Mouse (Mus musculus) forebrain, embryonic 16.5 days (tissue): ENCODE data around the gene Fut11. TPM values are rescaled to one million over a fixed set of nuclear protein-coding genes. Genes with fewer than 3 reads are reported as not detected.

Experiments
- ATAC-seq: fragments of 200-750 bp; cut with Nextera tagmentation; 2 replicates; pipeline ENCODE4 v1.8.0; 2017; ENCODE audit warnings: mild to moderate bottlenecking, moderate library complexity
- H3K27ac ChIP-seq: fragments of 300-500 bp; sonication (generic); 2 replicates; pipeline ENCODE4 v1.5.1; 2014; ENCODE audit warnings: low read length, control low read depth
- H3K27me3 ChIP-seq: fragments of 300-500 bp; sonication (generic); replicated peaks from 2 replicates; pipeline ENCODE4 v1.6.1; 2014; ENCODE audit warnings: low read length; ENCODE audit not compliant: control insufficient read depth, insufficient read depth
- H3K36me3 ChIP-seq: fragments of 300-500 bp; sonication (generic); 2 replicates; pipeline ENCODE4 v1.6.1; 2014; ENCODE audit not compliant: control insufficient read depth, insufficient read depth
- H3K4me1 ChIP-seq: fragments of 300-500 bp; sonication (generic); replicated peaks from 2 replicates; pipeline ENCODE4 v1.6.1; 2014; ENCODE audit warnings: low read length; ENCODE audit not compliant: control insufficient read depth, insufficient read depth
- H3K4me2 ChIP-seq: fragments of 300-500 bp; sonication (generic); 2 replicates; pipeline ENCODE4 v1.6.1; 2014; ENCODE audit warnings: mild to moderate bottlenecking, low read length, control low read depth
- H3K4me3 ChIP-seq: fragments of 300-500 bp; sonication (generic); replicated peaks from 2 replicates; pipeline ENCODE4 v1.5.1; 2014; ENCODE audit warnings: mild to moderate bottlenecking, low read length, control low read depth
- H3K9ac ChIP-seq: fragments of 300-500 bp; sonication (generic); replicated peaks from 2 replicates; pipeline ENCODE4 v1.6.1; 2014; ENCODE audit warnings: low read depth, low read length, control low read depth
- H3K9me3 ChIP-seq: fragments of 300-500 bp; sonication (generic); 2 replicates; pipeline ENCODE4 v1.6.1; 2016; ENCODE audit warnings: low read length; ENCODE audit not compliant: control insufficient read depth
- WGBS: fragments of 180-500 bp; shearing (Covaris S2); extraction: QIAGEN DNeasy Blood & Tissue Kit; methylation state at CpG from one replicate; pipeline ENCODE4 v1.1.7; 2014; 5-methylcytosine and 5-hydroxymethylcytosine counted together
- polyA plus RNA-seq: library from polyadenylated mRNA; unstranded; fragments of >200 nt; fragmentation: Nextera tagmentation; extraction: Ambion mirVana; gene quantifications from 2 replicates; pipeline ENCODE4 v1.2.1, GENCODE M21; 2015

The Fut11 gene
- polyA plus RNA-seq, 1 experiment from 2014 or later: 23.3 TPM

DNA sequence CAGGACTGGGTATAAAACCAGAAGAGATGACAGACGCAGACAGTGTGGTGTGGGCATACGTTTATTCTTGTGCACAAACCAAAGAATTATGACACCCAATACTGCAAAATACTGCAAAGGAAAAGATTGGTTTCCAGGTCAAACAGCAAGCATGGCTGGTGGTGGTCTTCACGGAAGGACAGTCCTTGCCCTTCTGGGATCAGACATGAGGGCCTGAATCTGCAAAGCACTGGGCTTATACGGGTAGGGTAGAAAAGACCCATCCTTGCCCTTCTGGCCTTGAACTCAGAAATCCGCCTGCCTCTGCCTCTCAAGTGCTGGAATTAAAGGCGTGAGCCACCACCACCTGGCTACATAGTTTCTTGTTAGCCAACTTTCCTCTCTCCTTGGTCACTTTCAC is 35.9 kb upstream of the Fut11 start:
- WGBS: 92% methylated on average over 6 of the region's 6 CpGs
- no peak overlapping the region for H3K9ac ChIP-seq

DNA sequence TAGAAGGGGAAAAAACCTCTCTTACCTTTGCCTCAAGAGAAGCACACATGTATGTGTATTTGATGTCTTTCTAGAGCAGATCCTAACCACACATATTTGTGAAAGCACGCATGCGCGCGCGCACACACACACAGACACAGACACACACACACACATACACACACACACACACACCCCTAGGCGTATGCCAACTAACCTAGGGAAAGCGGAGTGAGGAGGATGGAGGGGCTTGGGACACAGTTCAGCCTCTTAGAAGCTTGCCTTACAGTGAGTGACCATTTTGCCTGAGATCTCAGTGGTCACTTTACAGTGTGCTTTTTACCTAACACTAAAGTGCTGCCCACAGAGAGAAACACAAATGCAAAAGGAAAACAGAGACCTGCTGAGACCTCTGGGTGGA is 35.1 kb upstream of the Fut11 start:
- Histone ChIP-seq H3K27me3 (no peaks in the 10 kb centered on the region), H3K9ac (no peak overlapping the region), H3K4me1 (peaks cover 10% of the 10 kb centered on the region), H3K27ac (no peak overlapping the region), H3K36me3 (no peaks in the 10 kb centered on the region), H3K9me3 (no peaks in the 10 kb centered on the region), H3K4me2 (no peak overlapping the region), H3K4me3 (no peak overlapping the region)
- 94% methylated on average over 7 of the region's 7 CpGs for WGBS
- no peak for ATAC-seq

More for the DNA sequence above, 35.9 kb upstream of the Fut11 start:
- Histone ChIP-seq H3K36me3 (no peaks in the 10 kb centered on the region), H3K9me3 (no peaks in the 10 kb centered on the region), H3K27ac (no peak overlapping the region), H3K4me1 (peaks cover 10% of the 10 kb centered on the region), H3K4me2 (no peak overlapping the region), H3K4me3 (no peak overlapping the region), H3K27me3 (no peaks in the 10 kb centered on the region)
- no peak for ATAC-seq

DNA sequence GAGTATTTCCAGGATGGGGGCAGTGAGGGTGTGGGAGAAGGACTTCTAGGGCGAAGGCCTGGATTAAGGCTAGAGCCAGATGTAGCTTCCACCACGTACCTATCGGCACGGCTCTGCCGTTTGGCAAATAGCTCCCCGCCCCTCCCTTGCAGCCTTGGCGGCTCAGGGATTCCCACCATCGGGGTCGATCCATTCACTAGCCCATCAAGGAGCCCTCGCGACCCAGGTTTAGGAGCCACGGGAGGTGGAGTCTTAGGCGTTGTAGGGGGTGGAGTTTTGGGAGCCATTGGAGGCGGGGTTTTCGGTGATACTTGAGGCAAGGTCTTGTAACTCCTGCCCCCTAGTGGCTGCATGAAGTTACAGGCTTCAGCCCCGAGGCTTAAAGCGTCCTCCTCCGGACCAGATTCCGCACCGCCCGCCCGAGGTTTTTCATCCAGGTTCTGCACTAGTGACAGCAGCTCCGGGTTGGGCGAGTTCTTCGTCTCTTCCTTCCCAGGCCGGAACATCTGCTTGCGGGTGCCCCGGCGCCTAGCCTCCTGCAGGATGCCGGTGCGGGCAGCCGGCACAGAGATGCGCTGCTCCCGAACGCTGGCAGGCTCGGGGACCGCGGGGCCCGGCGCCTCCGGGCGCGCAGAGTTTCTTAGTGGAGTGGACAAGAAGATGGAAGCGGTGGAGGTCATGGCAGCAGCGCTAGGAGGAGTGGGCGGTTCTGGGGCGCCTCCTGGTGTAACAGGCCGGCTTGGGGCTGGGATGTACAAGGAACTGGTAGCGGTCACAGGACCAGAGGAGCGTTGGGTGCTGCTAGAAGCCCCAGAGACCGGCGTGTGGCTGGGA is 33.7 kb upstream of the Fut11 start:
- ATAC-seq: peak; percentile 88
- Histone ChIP-seq H3K4me2 (peak overlapping the region; percentile 92), H3K9me3 (no peaks in the 10 kb centered on the region), H3K36me3 (no peaks in the 10 kb centered on the region), H3K27me3 (no peaks in the 10 kb centered on the region), H3K9ac (peak overlapping the region; percentile 83), H3K4me1 (peaks cover 10% of the 10 kb centered on the region), H3K4me3 (peak overlapping the region; percentile 72), H3K27ac (peak overlapping the region; percentile 71)
- under 1% methylated on average over 52 of the region's 52 CpGs for WGBS

DNA sequence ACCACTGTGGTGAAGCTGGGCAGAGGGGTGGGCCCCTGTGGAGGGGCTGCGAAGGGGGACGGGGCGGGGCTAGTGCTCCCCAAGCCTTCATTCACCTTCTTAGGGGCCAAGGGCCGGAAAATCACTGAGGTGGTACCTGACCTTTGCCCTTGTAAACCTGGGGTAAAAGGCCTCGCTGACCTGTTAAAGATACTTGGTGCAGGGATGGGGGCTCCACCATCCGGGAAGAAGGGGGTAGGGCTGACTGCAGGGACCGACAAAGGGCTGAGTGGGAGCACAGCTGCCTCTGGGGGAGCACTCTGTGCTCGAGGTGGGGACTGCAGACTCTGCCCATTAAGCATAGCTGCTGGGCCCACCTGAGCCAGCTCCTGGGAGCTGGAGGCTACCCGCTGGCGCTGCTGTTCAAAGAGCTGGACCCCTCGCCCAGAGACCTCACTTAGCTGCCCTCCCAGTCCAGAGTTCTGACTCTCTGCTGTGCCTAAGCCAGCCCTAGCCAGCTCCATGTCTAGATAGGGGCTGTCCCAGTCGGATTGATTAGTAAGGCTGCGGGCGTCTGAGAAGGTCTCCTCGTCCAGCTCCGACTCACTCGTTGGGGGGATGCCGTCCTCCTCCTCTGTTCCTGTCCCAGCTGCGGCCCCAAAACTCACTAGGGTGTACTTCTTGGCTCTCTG is 33.0 kb upstream of the Fut11 start:
- H3K27ac ChIP-seq: peak overlapping the region; percentile 71
- no peaks in the 10 kb centered on the region for H3K27me3 ChIP-seq
- peak overlapping the region; percentile 72 for H3K4me3 ChIP-seq
- peak overlapping the region; percentile 92 for H3K4me2 ChIP-seq
- no peaks in the 10 kb centered on the region for H3K36me3 ChIP-seq
- peaks cover 10% of the 10 kb centered on the region for H3K4me1 ChIP-seq
- peak overlapping the region; percentile 83 for H3K9ac ChIP-seq
- no peaks in the 10 kb centered on the region for H3K9me3 ChIP-seq
- ATAC-seq: peak; percentile 43; the same call in 1 of the 2 replicates
- 8% methylated on average over 19 of the region's 19 CpGs for WGBS

DNA sequence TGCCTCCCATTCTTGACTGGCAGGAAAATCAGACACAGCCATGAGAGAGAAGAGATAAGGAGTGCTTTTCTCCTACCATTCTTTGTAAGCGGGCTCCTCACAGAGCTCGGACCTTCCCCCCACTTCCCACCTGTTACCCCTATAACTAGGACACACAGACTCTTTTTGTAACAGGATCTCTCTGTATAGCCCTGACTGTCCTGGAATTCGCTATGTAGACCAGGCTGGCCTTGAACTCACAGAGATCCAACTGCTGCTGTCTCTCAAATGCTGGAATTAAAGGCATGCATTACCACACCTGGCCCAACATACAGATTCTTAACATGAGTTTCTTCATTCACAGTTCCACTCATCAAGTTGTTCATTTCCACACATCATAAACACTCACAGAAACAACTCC is 32.0 kb upstream of the Fut11 start:
- Histone ChIP-seq H3K4me3 (no peak overlapping the region), H3K4me2 (no peak overlapping the region), H3K27me3 (no peaks in the 10 kb centered on the region), H3K36me3 (no peaks in the 10 kb centered on the region), H3K27ac (no peak overlapping the region), H3K4me1 (peaks cover 10% of the 10 kb centered on the region), H3K9ac (no peak overlapping the region), H3K9me3 (no peaks in the 10 kb centered on the region)
- WGBS: 95% methylated on average over 3 of the region's 3 CpGs
- ATAC-seq: no peak

DNA sequence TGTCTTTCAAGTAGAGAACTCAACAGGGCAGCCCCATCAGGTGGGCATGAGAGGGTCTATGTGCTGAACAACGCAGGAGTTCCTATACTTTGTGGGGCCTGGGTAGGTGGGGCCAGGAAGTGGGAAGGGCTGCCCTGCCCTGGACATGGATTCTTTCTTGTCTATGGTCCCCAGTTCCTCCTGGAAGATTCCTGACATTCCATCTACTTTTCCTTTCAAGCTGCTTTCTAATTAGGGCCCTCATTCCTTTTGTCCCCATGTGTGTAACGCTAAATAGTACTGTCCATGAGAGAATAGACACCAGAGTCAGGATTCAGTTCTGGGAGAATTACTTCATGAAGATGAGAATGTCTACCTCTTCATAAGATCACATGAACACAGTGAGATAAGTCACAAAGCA is 31.2 kb upstream of the Fut11 start:
- Histone ChIP-seq H3K4me2 (no peak overlapping the region), H3K4me3 (no peak overlapping the region)
- WGBS: 59% methylated on average over 2 of the region's 2 CpGs

DNA sequence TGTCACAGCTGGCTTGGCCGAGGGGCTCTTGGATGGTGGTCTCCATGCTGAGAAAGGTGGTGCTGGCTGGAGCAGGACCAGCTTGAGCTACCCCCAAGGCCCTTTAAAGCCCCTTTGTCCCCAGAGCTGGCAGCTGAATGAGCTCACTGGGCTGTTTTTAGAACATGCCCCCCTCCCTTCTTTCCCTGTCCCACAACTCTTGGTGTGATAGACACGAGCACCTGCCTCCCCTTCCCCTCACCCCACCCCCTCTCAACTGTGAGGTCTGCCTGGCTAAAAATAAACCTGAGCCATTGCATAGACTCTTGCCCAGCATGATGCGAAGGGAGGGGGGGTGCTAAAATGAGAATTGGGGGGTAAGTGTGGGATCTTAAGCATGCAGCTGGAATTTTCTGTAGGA is 30.3 kb upstream of the Fut11 start:
- no peak for ATAC-seq
- Histone ChIP-seq H3K9me3 (no peaks in the 10 kb centered on the region), H3K27me3 (no peaks in the 10 kb centered on the region), H3K4me2 (no peak overlapping the region), H3K27ac (no peak overlapping the region), H3K4me3 (no peak overlapping the region), H3K4me1 (peaks cover 10% of the 10 kb centered on the region), H3K36me3 (no peaks in the 10 kb centered on the region), H3K9ac (no peak overlapping the region)
- 33% methylated on average over 3 of the region's 3 CpGs for WGBS

More for the DNA sequence above, 31.2 kb upstream of the Fut11 start:
- Histone ChIP-seq H3K9ac (no peak overlapping the region), H3K27ac (no peak overlapping the region), H3K27me3 (no peaks in the 10 kb centered on the region), H3K4me1 (peaks cover 10% of the 10 kb centered on the region), H3K36me3 (no peaks in the 10 kb centered on the region), H3K9me3 (no peaks in the 10 kb centered on the region)
- no peak for ATAC-seq

DNA sequence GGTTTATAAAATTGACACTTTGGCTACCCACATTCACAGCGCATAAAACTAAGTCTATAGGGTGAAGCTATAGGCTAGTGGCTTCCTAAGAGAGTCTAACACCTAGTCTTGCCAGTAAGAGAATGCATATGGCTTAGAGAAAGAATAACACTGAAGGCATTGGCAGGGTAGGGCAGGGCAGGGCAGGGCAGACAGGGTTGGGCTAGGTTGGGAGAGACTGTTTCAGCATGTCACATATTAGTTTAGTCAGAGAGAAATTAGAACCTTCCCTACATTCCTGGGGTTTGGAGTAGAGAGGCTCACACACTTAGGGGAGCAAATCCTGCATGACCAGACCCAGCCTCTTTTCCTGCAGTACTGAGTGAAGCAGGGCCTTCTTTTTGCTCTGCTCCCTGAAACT is 27.3 kb upstream of the Fut11 start:
- Histone ChIP-seq H3K9me3 (no peaks in the 10 kb centered on the region), H3K27ac (no peak overlapping the region), H3K9ac (no peak overlapping the region), H3K4me3 (no peak overlapping the region), H3K4me1 (no peaks in the 10 kb centered on the region; the same call in 1 of the 2 replicates), H3K27me3 (peaks cover 6% of the 10 kb centered on the region), H3K4me2 (no peak overlapping the region), H3K36me3 (no peaks in the 10 kb centered on the region)
- WGBS: 68% methylated on average over 1 of the region's 1 CpGs
- ATAC-seq: no peak

DNA sequence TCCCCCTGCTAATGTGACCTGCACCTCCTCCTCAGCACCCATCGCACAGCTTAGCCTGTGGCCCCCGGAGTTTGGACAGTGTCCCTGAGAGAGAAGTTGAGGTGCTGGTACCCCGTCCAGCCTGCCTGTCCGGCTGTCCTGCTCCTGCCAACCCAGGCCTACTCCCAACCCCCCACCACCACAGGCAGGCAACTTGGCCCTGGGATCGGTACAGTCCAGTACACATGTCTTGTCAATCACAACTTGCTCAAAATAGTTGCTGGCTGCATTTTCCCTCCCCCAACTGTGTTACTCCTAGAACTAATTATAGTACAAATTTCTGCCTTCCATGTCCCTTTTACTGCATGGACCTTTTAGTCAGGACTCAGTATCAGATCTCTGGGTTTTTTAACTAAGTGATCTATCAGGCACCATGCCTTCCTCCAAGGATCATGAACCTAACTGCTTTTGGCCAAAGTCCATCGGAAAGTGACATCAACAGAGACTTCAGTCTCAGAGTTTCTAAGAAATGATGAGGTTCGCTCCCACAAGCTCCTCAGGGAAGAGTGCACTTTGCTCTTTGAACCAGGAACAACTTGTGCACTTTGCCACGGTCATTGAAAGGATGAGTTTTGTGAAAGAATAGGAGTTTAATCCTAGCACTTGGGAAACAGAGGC is 26.5 kb upstream of the Fut11 start, which contains the start of gene Synpo2l:
TSS of gene Synpo2l (minus strand) at position 201 of the 657 bp plus-strand sequence.
- no peaks in the 10 kb centered on the region for H3K36me3 ChIP-seq
- no peak within 1 kb of the TSS for H3K9ac ChIP-seq
- no peak within 1 kb of the TSS for H3K27ac ChIP-seq
- ATAC-seq: no peak
- no peak within 1 kb of the TSS for H3K4me2 ChIP-seq
- no peak within 1 kb of the TSS for H3K4me3 ChIP-seq
- no peaks in the 10 kb centered on the region; the same call in 1 of the 2 replicates for H3K4me1 ChIP-seq
- peaks cover 6% of the 10 kb centered on the region for H3K27me3 ChIP-seq
- H3K9me3 ChIP-seq: no peaks in the 10 kb centered on the region
- 86% methylated on average over 8 of the region's 8 CpGs for WGBS
